Mouse (Mus musculus) neural tube, embryonic 14.5 days (tissue): ENCODE results near the gene Cyb561d2. TPM values are rescaled to one million over a fixed set of nuclear protein-coding genes. Genes with fewer than 3 reads are reported as not detected.

Experiments
- ATAC-seq: fragments of 200-750 bp; cut with Nextera tagmentation; 2 replicates; pipeline ENCODE4 v1.8.0; 2017; ENCODE audit warnings: low read depth, mild to moderate bottlenecking, moderate TSS enrichment, moderate library complexity
- H3K27ac ChIP-seq: fragments of 300-500 bp; sonication (generic); 2 replicates; pipeline ENCODE4 v1.5.1; 2014; ENCODE audit warnings: low read depth, mild to moderate bottlenecking, control low read depth, low read length, moderate library complexity, mixed read lengths
- H3K27me3 ChIP-seq: fragments of 300-500 bp; sonication (generic); 2 replicates; pipeline ENCODE4 v1.6.1; 2014; ENCODE audit warnings: low read length; ENCODE audit not compliant: control insufficient read depth, insufficient read depth
- H3K36me3 ChIP-seq: fragments of 300-500 bp; sonication (generic); 2 replicates; pipeline ENCODE4 v1.6.1; 2014; ENCODE audit warnings: low read length, mixed read lengths; ENCODE audit not compliant: control insufficient read depth, insufficient read depth
- H3K4me1 ChIP-seq: fragments of 300-500 bp; sonication (generic); 2 replicates; pipeline ENCODE4 v1.6.1; 2014; ENCODE audit warnings: low read length; ENCODE audit not compliant: control insufficient read depth, insufficient read depth
- H3K4me2 ChIP-seq: fragments of 300-500 bp; sonication (generic); 2 replicates; pipeline ENCODE4 v1.6.1; 2014; ENCODE audit warnings: mild to moderate bottlenecking, low read depth, low read length, control low read depth
- H3K4me3 ChIP-seq: fragments of 300-500 bp; sonication (generic); 2 replicates; pipeline ENCODE4 v1.5.1; 2014; ENCODE audit warnings: low read depth, low read length, control low read depth, mixed read lengths
- H3K9ac ChIP-seq: fragments of 300-500 bp; sonication (generic); replicated peaks from 2 replicates; pipeline ENCODE4 v1.6.1; 2014; ENCODE audit warnings: low read depth, mild to moderate bottlenecking, control low read depth, low read length, mixed read lengths
- H3K9me3 ChIP-seq: fragments of 300-500 bp; sonication (generic); 2 replicates; pipeline ENCODE4 v1.6.1; 2016; ENCODE audit warnings: low read length; ENCODE audit not compliant: control insufficient read depth
- WGBS: fragments of 180-500 bp; shearing (Covaris S2); extraction: QIAGEN DNeasy Blood & Tissue Kit; methylation state at CpG from one replicate; pipeline ENCODE4 v1.1.7; 2014; 5-methylcytosine and 5-hydroxymethylcytosine counted together
- polyA plus RNA-seq: library from polyadenylated mRNA; unstranded; fragments of >200 nt; fragmentation: Nextera tagmentation; extraction: Ambion mirVana; gene quantifications from 2 replicates; pipeline ENCODE4 v1.2.1, GENCODE M21; 2014

Cyb561d2 gene
- polyA plus RNA-seq, 1 experiment from 2014 or later, result 42.2 TPM

- peak; percentile 15 for ATAC-seq
Measured at GRCm38 (mm10) chr9:107542352-107542686, 326 bp upstream of the Cyb561d2 start.

GRCm38 (mm10) chr9:107541005-107541404, 988 bp downstream of the Cyb561d2 start:
- Histone ChIP-seq H3K36me3 (peaks cover 33% of the 10 kb centered on the region), H3K4me2 (peak overlapping the region; percentile 85), H3K4me3 (peak overlapping the region; percentile 60), H3K9me3 (no peaks in the 10 kb centered on the region), H3K4me1 (peaks cover 25% of the 10 kb centered on the region), H3K9ac (peak overlapping the region; percentile 54), H3K27ac (no peak overlapping the region), H3K27me3 (no peaks in the 10 kb centered on the region)
- WGBS, result 35% methylated on average over 10 of the region's 10 CpGs
- ATAC-seq, result no peak

More at GRCm38 (mm10) chr9:107542352-107542686, 326 bp upstream of the Cyb561d2 start:
- H3K36me3 ChIP-seq, result peaks cover 33% of the 10 kb centered on the region
- no peaks in the 10 kb centered on the region for H3K27me3 ChIP-seq
- H3K4me1 ChIP-seq, result peaks cover 23% of the 10 kb centered on the region
- H3K9me3 ChIP-seq, result no peaks in the 10 kb centered on the region
- no peak overlapping the region for H3K27ac ChIP-seq
- 2% methylated on average over 11 of the region's 11 CpGs for WGBS
- peak overlapping the region; percentile 60 for H3K4me3 ChIP-seq
- H3K9ac ChIP-seq, result peak overlapping the region; percentile 54
- peak overlapping the region; percentile 58 for H3K4me2 ChIP-seq

GRCm38 (mm10) chr9:107540420-107540819, 1.6 kb downstream of the Cyb561d2 start:
- Histone ChIP-seq H3K9ac (no peak overlapping the region), H3K4me3 (no peak overlapping the region), H3K27ac (no peak overlapping the region), H3K27me3 (no peaks in the 10 kb centered on the region), H3K4me1 (peaks cover 31% of the 10 kb centered on the region), H3K9me3 (no peaks in the 10 kb centered on the region), H3K36me3 (peaks cover 33% of the 10 kb centered on the region), H3K4me2 (no peak overlapping the region)
- 79% methylated on average over 4 of the region's 4 CpGs for WGBS
- no peak for ATAC-seq

- Histone ChIP-seq H3K9me3 (no peaks in the 10 kb centered on the region), H3K4me3 (no peak overlapping the region), H3K4me1 (peaks cover 35% of the 10 kb centered on the region), H3K9ac (no peak overlapping the region), H3K27ac (no peak overlapping the region), H3K4me2 (no peak overlapping the region), H3K27me3 (no peaks in the 10 kb centered on the region), H3K36me3 (peaks cover 30% of the 10 kb centered on the region)
- ATAC-seq, result no peak
- WGBS, result 92% methylated on average over 8 of the region's 8 CpGs
Measured at GRCm38 (mm10) chr9:107539940-107540339, 2.1 kb downstream of the Cyb561d2 start.

GRCm38 (mm10) chr9:107538711-107539110, 3.3 kb downstream of the Cyb561d2 start:
- no peak overlapping the region for H3K27ac ChIP-seq
- peaks cover 37% of the 10 kb centered on the region for H3K4me1 ChIP-seq
- no peak overlapping the region for H3K4me2 ChIP-seq
- peaks cover 22% of the 10 kb centered on the region for H3K36me3 ChIP-seq
- no peaks in the 10 kb centered on the region for H3K27me3 ChIP-seq
- no peak overlapping the region for H3K9ac ChIP-seq
- ATAC-seq, result no peak
- WGBS, result 95% methylated on average over 3 of the region's 3 CpGs
- H3K4me3 ChIP-seq, result no peak overlapping the region
- H3K9me3 ChIP-seq, result no peaks in the 10 kb centered on the region

- H3K27me3 ChIP-seq, result no peaks in the 10 kb centered on the region
- H3K9me3 ChIP-seq, result no peaks in the 10 kb centered on the region
- H3K9ac ChIP-seq, result no peak overlapping the region
- H3K4me1 ChIP-seq, result peaks cover 37% of the 10 kb centered on the region
- H3K4me3 ChIP-seq, result no peak overlapping the region
- no peak overlapping the region for H3K4me2 ChIP-seq
- H3K27ac ChIP-seq, result no peak overlapping the region
- no peak for ATAC-seq
- peaks cover 22% of the 10 kb centered on the region for H3K36me3 ChIP-seq
- WGBS, result 95% methylated on average over 7 of the region's 7 CpGs
Measured at GRCm38 (mm10) chr9:107538231-107538630, 3.8 kb downstream of the Cyb561d2 start.

- Histone ChIP-seq H3K4me3 (peak overlapping the region; percentile 84), H3K27ac (peak overlapping the region; percentile 68), H3K4me2 (peak overlapping the region; percentile 100), H3K4me1 (peaks cover 25% of the 10 kb centered on the region), H3K9me3 (no peaks in the 10 kb centered on the region), H3K36me3 (peaks cover 17% of the 10 kb centered on the region), H3K27me3 (no peaks in the 10 kb centered on the region), H3K9ac (peak overlapping the region; percentile 85)
- ATAC-seq, result peak; percentile 6; the same call in 1 of the 2 replicates
- 1% methylated on average over 40 of the region's 40 CpGs for WGBS
Measured at GRCm38 (mm10) chr9:107534408-107535202, 7.4 kb downstream of the Cyb561d2 start.

- peak within 1 kb of the TSS; percentile 84 for H3K4me3 ChIP-seq
- no peaks in the 10 kb centered on the region for H3K9me3 ChIP-seq
- H3K27me3 ChIP-seq, result no peaks in the 10 kb centered on the region
- H3K36me3 ChIP-seq, result peaks cover 12% of the 10 kb centered on the region
- ATAC-seq, result peak; percentile 98
- H3K9ac ChIP-seq, result peak within 1 kb of the TSS; percentile 85
- WGBS, result under 1% methylated on average over 47 of the region's 48 CpGs
- peak within 1 kb of the TSS; percentile 68 for H3K27ac ChIP-seq
- H3K4me1 ChIP-seq, result peaks cover 25% of the 10 kb centered on the region
- peak within 1 kb of the TSS; percentile 100 for H3K4me2 ChIP-seq
Measured at GRCm38 (mm10) chr9:107533791-107534407, 8.1 kb downstream of the Cyb561d2 start, which contains the start of gene Tmem115. TSS of gene Tmem115 (plus strand) at chr9:107533945.
